Mouse (Mus musculus): ENCODE data around the gene Sycp2.
A peak's percentile ranks its signal among the peaks of the same experiment; 100 is the strongest.
"Not testable (repeated sequence)": the region's sequence is repeated elsewhere in the genome, so short reads cannot be mapped to it uniquely, and the experiment has no call there.

Gene Sycp2

DNA sequence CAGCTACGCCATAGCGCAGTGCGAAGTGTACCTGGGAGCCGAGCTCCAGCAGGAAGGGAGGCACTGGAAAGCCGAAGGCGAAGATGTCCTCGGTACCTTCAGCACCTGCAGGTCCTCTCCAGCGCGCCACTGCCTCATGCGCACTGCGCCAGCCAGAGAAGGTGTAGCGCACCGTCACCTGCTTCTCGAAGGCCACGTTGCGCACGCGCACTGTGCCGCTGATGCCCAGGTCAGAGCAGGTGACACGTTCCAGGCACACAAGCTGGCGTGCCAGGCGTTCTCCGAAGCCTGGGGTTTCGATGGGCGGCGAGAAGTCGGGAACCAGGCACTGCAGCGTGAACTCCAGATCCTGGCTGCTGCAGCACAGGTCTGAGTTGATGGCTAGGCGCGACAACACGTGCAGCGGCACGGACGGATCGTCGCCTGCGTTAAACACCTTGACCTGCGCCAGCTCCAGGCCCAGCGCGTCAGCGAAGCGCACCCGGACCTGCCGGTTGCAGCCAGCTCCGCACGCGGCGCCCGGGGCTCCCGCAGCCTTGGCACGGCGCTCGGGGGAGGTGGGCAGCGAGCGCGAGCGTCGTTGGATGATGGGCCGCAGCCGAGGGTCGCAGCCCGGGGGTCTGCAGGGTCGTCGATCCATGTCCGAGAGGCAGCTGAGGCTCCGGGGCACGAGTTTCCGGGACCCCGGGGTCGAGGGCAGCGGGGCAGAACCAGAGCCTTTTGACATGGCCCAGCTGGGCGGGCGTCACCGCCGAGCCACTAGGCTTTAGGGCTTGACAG, 6.2 kb upstream of the Sycp2 start:
- no peak for DNase-seq

GRCm38 (mm10) chr2:178413081-178413480, 5.6 kb upstream of the Sycp2 start:
- DNase-seq: no peak

GRCm38 (mm10) chr2:178412598-178412997, 5.1 kb upstream of the Sycp2 start:
- DNase-seq: peak; percentile 47

DNA sequence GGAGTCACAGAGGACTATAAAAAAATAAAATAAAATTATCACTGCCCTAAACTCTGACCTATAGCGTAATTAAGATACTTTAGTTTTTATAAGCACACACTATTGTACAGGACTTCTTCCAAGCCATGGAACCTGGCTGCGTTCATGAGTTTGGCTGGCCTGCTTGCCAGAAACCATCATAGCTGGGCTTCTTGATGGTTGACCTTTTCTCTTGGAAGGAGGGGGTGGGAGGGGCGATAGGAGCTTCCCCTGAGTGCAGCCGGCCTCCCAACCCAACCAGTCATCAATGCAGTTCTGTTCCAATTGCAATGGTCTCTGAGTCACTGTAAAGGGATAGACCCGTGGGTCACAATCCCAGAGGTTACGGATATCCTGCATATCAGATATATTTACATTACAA, 2.8 kb upstream of the Sycp2 start:
- no peak for DNase-seq

DNA sequence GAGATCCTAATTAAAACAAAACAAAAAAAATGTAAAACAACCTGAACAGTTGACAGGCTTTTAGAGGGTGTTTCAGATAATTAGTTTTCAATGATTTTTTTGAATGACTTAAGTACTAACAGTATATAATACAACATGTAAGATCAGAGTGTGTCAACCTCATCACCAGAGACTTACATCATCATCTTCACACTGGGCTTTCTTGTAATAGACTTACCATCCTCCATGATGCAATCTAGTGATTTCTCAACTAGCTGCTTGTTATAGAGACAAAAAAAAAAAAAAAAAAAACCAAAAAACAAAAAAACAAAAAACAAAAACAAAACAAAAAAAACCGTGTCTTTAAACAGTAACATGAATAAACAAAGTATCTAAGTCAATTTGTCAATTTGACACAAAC, 1.5 kb upstream of the Sycp2 start:
- DNase-seq: no peak

- no peak for DNase-seq
Observed at GRCm38 (mm10) chr2:178342597-178342996, 64.9 kb downstream of the Sycp2 start.

GRCm38 (mm10) chr2:178342105-178342504, 65.4 kb downstream of the Sycp2 start:
- DNase-seq: not testable (repeated sequence)

- DNase-seq: no peak
Observed at GRCm38 (mm10) chr2:178339044-178339443, 68.4 kb downstream of the Sycp2 start.

DNA sequence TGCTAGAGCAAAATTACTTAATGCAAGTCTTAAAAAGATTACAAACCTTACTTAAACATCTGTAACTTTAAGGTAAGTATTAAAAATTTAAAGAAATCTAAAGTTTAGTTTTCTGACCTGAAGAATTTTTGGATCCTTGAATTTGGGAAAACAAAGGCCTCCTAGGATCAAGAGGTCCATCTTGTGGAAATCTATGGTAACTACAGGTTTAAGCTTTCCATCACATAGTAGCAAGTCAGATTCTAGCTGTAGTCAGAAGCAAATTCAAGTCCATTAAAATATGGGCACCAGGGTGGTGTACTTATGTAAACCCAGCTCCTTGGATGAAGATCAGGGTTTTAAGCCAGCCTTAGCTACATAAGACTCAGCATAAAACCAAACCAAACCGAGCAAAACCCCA, 69.6 kb downstream of the Sycp2 start:
- no peak for DNase-seq

GRCm38 (mm10) chr2:178329986-178330385, 77.5 kb downstream of the Sycp2 start:
- no peak for DNase-seq

- DNase-seq: no peak
Observed at GRCm38 (mm10) chr2:178329551-178329950, 77.9 kb downstream of the Sycp2 start.

DNA sequence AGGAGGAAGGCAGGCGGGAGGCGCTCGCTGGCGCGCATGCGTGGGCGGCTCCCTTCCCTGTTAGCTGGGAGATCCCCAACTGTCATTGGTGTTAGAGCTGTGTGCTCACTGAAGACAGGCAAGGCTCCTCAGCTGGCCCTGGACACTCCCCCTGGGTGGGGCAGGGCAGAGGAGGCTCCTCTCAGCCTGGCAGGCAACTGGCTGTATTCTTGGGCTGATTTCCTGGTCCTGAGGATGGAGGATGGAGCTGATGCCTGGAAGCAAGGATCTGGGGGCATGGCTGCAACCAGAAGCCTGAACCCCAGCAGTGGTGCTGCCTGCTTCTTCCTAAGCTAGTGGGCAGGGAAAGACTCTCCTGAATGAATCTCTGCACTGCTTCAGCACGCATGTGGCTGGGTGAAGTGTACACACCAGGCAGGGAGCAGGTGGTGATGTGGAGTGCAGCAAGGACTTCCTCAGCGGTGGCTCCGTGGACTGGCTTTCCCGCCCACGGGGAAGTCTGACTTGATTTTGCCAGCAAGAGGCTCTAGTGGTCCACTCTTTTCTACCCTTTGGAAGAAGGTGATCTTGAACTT, 79.9 kb downstream of the Sycp2 start:
- DNase-seq: peak; percentile 47

GRCm38 (mm10) chr2:178326750-178327465, 80.6 kb downstream of the Sycp2 start:
- DNase-seq: no peak

DNA sequence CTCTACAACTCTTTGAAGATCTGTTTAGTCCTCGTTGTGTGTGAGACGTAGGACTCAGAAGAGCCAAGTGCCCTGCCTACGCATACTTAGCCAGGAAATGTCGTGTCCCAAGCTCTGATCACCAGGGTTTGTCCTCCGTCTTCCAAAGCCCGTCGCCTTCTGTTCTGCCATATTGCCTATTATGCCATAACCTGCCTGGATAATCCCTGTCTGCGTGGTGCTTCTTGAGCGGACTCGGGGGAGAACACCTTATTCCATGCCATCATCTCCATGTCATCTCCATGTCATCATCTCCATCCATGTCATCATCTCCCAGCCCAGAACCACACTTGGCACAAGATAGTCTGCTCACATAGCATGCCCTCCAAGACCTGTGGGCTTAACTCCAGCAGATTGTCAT, 81.4 kb downstream of the Sycp2 start:
- DNase-seq: no peak

- DNase-seq: no peak
Observed at GRCm38 (mm10) chr2:178324818-178325217, 82.7 kb downstream of the Sycp2 start.

DNA sequence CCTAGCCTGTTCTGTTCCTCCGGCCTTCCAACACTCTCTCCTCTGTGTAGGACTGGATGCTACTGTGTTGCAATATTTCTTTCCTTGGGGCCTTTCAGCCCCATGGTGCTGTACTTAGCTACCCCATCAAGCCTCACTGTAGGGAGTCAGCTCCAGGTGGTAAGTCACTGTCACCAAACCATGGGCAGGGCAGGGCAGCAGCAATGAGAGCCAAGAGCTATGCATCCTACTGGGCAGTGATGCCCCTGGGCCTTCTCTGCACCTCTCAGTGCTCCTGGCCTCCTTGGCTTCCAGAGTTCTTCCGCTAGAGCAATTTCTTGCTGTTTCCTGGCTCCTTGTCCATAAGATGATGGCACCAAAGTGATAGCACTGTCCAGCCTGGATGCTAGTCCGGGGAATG, 83.1 kb downstream of the Sycp2 start:
- no peak for DNase-seq

DNA sequence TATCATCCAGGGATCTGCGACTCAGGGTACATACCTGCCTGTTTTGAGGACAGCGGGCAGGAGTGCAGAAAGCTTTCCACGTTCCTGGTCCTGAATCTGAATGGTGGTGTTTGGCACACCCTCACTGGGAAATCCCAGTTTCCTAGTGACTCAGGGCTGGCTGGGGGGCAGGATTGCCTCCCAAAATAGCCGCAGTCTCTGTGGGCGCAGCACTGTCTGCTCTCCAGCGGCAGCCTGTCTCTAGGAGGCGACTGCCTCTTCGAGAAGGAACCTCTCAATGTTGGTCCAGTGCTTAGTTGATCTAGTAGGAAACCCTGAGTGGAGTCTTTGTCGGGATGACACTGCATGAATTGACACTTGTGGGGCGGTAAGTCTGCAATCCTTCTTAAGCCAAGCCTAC, 86.2 kb downstream of the Sycp2 start:
- DNase-seq: no peak

GRCm38 (mm10) chr2:178319766-178320165, 87.7 kb downstream of the Sycp2 start:
- no peak for DNase-seq

DNA sequence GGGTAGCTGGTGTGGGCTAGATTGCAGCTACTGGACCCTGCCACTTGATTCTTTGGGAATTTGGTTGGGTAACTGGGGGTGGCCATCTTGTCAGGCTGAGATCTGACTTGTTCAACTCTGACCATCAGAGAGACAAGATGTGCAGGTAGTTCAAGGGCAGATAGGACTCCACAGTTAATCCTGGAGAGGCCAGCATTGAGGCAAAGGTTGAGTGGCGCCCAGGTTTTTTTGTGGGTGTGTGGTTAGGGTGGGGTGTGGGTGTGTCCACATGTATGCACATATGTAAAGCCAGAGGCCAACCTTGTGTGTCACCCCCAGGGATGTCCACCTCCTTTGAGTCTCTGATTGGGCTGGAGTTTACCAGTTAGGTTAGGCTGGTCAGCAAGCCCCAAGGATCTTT, 91.2 kb downstream of the Sycp2 start:
- no peak for DNase-seq

GRCm38 (mm10) chr2:178313539-178313938, 93.9 kb downstream of the Sycp2 start:
- no peak for DNase-seq

- no peak for DNase-seq
Observed at GRCm38 (mm10) chr2:178304669-178305068, 102.8 kb downstream of the Sycp2 start.

GRCm38 (mm10) chr2:178304188-178304529, 103.3 kb downstream of the Sycp2 start:
- DNase-seq: no peak

- DNase-seq: no peak
Observed at GRCm38 (mm10) chr2:178303453-178304187, 103.9 kb downstream of the Sycp2 start.

Data from lung, postnatal 14 days (tissue).